ENCODE assay signal across 9 mouse cellular contexts in the genomic region with DNA sequence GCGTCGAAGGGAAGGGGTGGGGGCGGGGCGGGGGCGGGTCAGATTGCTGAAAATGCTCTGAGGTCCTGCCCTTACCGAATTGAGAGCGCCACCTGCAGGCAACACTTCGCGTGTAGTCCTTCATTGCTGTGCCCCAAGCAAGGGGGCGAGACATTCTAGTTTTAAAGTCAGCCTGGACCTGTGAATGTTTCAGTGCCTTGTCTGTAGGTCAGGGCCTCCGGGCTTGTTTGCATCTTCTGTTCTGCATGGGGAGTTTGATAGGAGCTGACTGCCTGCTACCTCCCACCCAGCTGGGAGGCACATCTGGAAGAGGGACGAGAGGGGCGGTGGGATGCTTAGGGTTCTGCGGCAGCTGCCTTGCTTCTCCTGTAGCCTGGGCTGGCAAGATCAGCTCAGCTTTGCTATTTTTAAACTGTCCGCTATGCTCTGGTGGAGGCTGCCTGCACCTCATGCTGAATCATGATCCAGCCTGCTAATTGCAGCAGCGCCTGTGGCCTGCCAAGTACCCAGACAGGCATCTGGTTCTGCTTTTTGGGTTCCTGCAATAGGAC. TPM values are rescaled to one million over a fixed set of nuclear protein-coding genes. Genes with fewer than 3 reads are reported as not detected.
DNase-seq lines count a peak whose midpoint lies in the region; ATAC-seq and TF ChIP-seq lines count a peak whose summit lies in the region.
"Had no signal": no experiment of that assay in that cellular context is flagged by ENCODE, and none has a peak within 500 bp of the region (broad histone marks: within the 10 kb centered on the region; RNA-seq: fewer than 3 reads in every experiment).

No protein-coding gene starts in this region.

- H3K36me3 ChIP-seq in ES-E14 (ENCODE audit: control insufficient read depth, insufficient read depth, low read length, poor library complexity, severe bottlenecking) = no peaks in the 10 kb centered on the region
- H3K36me3 ChIP-seq in lung, embryonic 14.5 days (ENCODE audit: insufficient read depth) = no peaks in the 10 kb centered on the region
- H3K36me3 ChIP-seq: liver, embryonic 13.5 days had no signal

- 15% methylated on average over 16 of the region's 16 CpGs for WGBS in lung, embryonic 14.5 days
- 5% methylated on average over 16 of the region's 16 CpGs for WGBS in olfactory bulb, adult 2 months

- no peaks in the 10 kb centered on the region for H3K9me3 ChIP-seq in ES-E14 (ENCODE audit: control insufficient read depth, insufficient read depth, low read depth, low read length)
- H3K9me3 ChIP-seq in lung, embryonic 14.5 days (ENCODE audit: low read depth, low read length) = no peaks in the 10 kb centered on the region
- H3K9me3 ChIP-seq: liver, embryonic 13.5 days had no signal

- no peaks in the 10 kb centered on the region for H3K27me3 ChIP-seq in lung, embryonic 14.5 days (ENCODE audit: insufficient read depth, low read length)
- H3K27me3 ChIP-seq: liver, embryonic 13.5 days had no signal

- H3K9ac ChIP-seq in ES-E14 (ENCODE audit: insufficient read depth, low read depth, low read length, poor library complexity, severe bottlenecking) = no peak overlapping the region
- no peak overlapping the region for H3K9ac ChIP-seq in lung, embryonic 14.5 days
- H3K9ac ChIP-seq: liver, embryonic 13.5 days had no signal

- no peak for TF ChIP-seq POLR2A in olfactory bulb, adult 2 months (IDR thresholded peaks at IDR 0.05; ENCODE audit: insufficient read depth, low read depth, low read length)

- H3K4me2 ChIP-seq in lung, embryonic 14.5 days = peak overlapping the region; percentile 45
- H3K4me2 ChIP-seq: liver, embryonic 13.5 days had no signal

- peak; percentile 79 for DNase-seq in ES-E14 (ENCODE audit: low read depth, low spot score)
- peak; percentile 45 for DNase-seq in cerebellum, adult 8-10 months
- peak; percentile 82 for DNase-seq in heart, postnatal 4 days
- peak; percentile 59 to 70 for DNase-seq in layer of hippocampus, adult 2 months (ENCODE audit: low spot score in 2 of 2)
- DNase-seq in lung, embryonic 14.5 days = peak; percentile 87
- peak; percentile 94 for DNase-seq in thymus, postnatal 4 days
- DNase-seq: liver, embryonic 13.5 days had no signal

- in situ Hi-C loops in ES-E14 (cut with MboI; ENCODE audit: low sequenced_read_pairs in 2 of 2, unreplicated experiment in 2 of 2) = no loop called here

- peak; percentile 60 for ATAC-seq in frontal cortex, adult (ENCODE audit: low TSS enrichment)
- ATAC-seq in lung, embryonic 14.5 days (ENCODE audit: insufficient read depth) = peak; percentile 85

- peak; percentile 72 for TF ChIP-seq CTCF in layer of hippocampus, adult 2 months (conservative IDR thresholded peaks at IDR 0.05)
- TF ChIP-seq CTCF in lung, embryonic 14.5 days (IDR thresholded peaks at IDR 0.05; ENCODE audit: low read depth) = peak; percentile 67
- TF ChIP-seq CTCF in olfactory bulb, adult 2 months (IDR thresholded peaks at IDR 0.05; ENCODE audit: insufficient read depth, low read depth, low read length) = no peak

- H3K4me1 ChIP-seq in ES-E14 (ENCODE audit: control insufficient read depth in 2 of 2, insufficient read depth in 2 of 2, low read length in 2 of 2, poor library complexity in 1 of 2) = peaks cover 0 to 3% of the 10 kb centered on the region in 2 experiments; a peak in 1 of 4 replicates
- H3K4me1 ChIP-seq in lung, embryonic 14.5 days (ENCODE audit: insufficient read depth) = peaks cover 15% of the 10 kb centered on the region
- peaks cover 50% of the 10 kb centered on the region for H3K4me1 ChIP-seq in olfactory bulb, adult 2 months (ENCODE audit: control insufficient read depth, insufficient read depth, low read length)
- H3K4me1 ChIP-seq: liver, embryonic 13.5 days had no signal

- no peak overlapping the region for H3K4me3 ChIP-seq in ES-E14 (ENCODE audit: insufficient read depth in 1 of 2, low read depth in 1 of 2, low read length in 2 of 2, poor library complexity in 1 of 2, severe bottlenecking in 1 of 2)
- H3K4me3 ChIP-seq in layer of hippocampus, adult 2 months = peak overlapping the region; percentile 15; the same call in 1 of the 2 replicates
- no peak overlapping the region for H3K4me3 ChIP-seq in lung, embryonic 14.5 days (ENCODE audit: low read depth, low read length)
- no peak overlapping the region for H3K4me3 ChIP-seq in olfactory bulb, adult 2 months (ENCODE audit: insufficient read depth, low read depth, low read length)
- H3K4me3 ChIP-seq: liver, embryonic 13.5 days had no signal

- no peak overlapping the region for H3K27ac ChIP-seq in ES-E14 (ENCODE audit: insufficient read depth, low read depth, low read length, poor library complexity, severe bottlenecking)
- H3K27ac ChIP-seq in layer of hippocampus, adult 2 months = peak overlapping the region; percentile 89
- peak overlapping the region; percentile 21; the same call in 1 of the 2 replicates for H3K27ac ChIP-seq in lung, embryonic 14.5 days (ENCODE audit: low read depth)
- H3K27ac ChIP-seq in olfactory bulb, adult 2 months (ENCODE audit: insufficient read depth, low read depth, low read length) = peak overlapping the region; percentile 98
- H3K27ac ChIP-seq: liver, embryonic 13.5 days had no signal

TF ChIP-seq in ES-E14, 5 proteins besides CTCF, POLR2A, EP300 and RAD21:
- TF ChIP-seq CHD2 (IDR thresholded peaks at IDR 0.05; ENCODE audit: low read depth, low read length) (no peak), ZC3H11A (IDR thresholded peaks at IDR 0.05; ENCODE audit: borderline replicate concordance, low read depth, low read length) (0 out of 2 replicates have a peak, but pooled peaks have one; percentile 5)
TF ChIP-seq in ES-E14: peak in this region for 1.

RNA-seq across cellular contexts. Expression of gene Susd4, which starts 28.9 kb away (rescaled TPM):
- total RNA-seq in ES-E14 (2012; rRNA removed) = 4.1 and 7.7 TPM in 2 replicates
- 1 to 10 TPM; 1.2 to 1.8 TPM for total RNA-seq in heart, postnatal 4 days (2021)
- 100 to 1,000 TPM; 127 to 135 TPM for total RNA-seq in layer of hippocampus, adult 2 months (2021)
- polyA plus RNA-seq in lung, embryonic 14.5 days (2014; fragmentation: Nextera tagmentation; extraction: Ambion mirVana) = 20.6 and 20.9 TPM in 2 replicates
- not detected in 2 replicates for polyA plus RNA-seq in olfactory bulb, adult 2 months (2012; ENCODE audit: insufficient read depth, insufficient read length, low replicate concordance, missing spikeins)

RNA-seq across cellular contexts. Expression of gene Ccdc185, which starts 43.6 kb away (rescaled TPM):
- total RNA-seq in ES-E14 (2012; rRNA removed) = not detected in 2 replicates
- total RNA-seq in heart, postnatal 4 days (2021) = not detected
- total RNA-seq in layer of hippocampus, adult 2 months (2021) = under 1 TPM; 0.23 to 0.34 TPM
- polyA plus RNA-seq in lung, embryonic 14.5 days (2014; fragmentation: Nextera tagmentation; extraction: Ambion mirVana) = not detected in 2 replicates
- not detected in 2 replicates for polyA plus RNA-seq in olfactory bulb, adult 2 months (2012; ENCODE audit: insufficient read depth, insufficient read length, low replicate concordance, missing spikeins)
- polyA plus RNA-seq: liver, embryonic 13.5 days had no signal

Comparison
In these comparisons a context has a peak if more than half of its experiments do, and no peak if none do; other contexts are left out.
1. RNA of gene Susd4, which starts 28.9 kb away (total RNA-seq): 127 to 135 TPM in layer of hippocampus, adult 2 months; 4.1 to 7.7 TPM in ES-E14 and 1.2 to 1.8 TPM in heart, postnatal 4 days; every median in the first group is over 10 times any median in the second.
2. Peak in every context shown above with its lines, with median percentiles within 50 percentile points of each other: DNase-seq.